Mouse (Mus musculus): ENCODE measurements around the gene Nudt9.
"Not testable (repeated sequence)": the region's sequence is repeated elsewhere in the genome, so short reads cannot be mapped to it uniquely, and the experiment has no call there.

Nudt9 gene

DNA sequence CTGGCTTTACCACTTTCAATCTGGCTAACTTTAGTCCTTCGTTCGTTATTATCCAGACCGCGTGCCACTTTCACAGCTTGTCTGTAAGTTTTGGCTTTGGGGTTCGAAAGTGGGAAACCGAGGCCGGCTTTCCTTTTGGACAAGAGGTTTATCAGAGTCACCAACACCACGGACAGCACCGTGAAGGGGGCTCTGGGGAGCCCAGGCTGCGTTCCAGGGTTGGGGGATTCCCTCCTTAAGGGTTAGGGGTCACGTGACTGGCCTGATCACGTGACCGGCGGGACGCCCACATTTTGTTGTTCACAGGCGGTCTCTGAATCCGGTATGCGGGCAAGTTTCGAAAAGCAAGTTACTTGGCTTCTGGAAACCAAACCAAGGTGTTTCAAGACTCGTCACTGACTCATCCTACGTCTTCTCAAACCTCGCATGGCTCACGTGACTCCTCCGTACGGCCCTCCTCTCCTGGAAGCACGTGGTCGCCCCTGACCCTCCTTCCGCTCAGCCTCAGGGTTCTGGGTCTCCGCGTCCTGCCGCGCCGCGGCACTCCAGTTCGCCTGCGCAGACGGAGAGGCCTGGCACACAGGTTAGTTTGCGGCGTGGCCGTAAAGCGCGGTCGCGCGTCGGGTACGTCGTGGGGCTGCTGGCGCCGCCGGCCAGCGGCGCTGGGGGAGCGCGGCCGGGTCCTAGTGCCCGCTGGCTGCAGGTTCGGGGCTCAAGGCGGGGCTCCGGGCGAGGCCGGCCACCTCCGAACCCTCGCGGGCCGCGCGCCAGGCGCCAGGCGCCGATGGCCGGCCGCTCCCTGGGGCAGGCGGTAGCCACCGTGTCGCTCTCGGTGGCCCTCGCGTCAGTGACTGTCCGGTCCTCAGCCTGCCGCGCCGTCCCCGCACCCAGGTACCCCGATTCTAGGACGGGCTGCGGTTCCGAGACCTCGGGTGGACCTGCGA, at the start of gene Nudt9:
Gene Nudt9, plus strand, starts transcription at position 51 of the 944 bp plus-strand sequence.
- CTCF ChIA-PET = interaction anchor here (1.1 kb wide), 1 partner anchor 7 kb away, joined by 4 read pairs; no protein-coding TSS in a partner anchor

DNA sequence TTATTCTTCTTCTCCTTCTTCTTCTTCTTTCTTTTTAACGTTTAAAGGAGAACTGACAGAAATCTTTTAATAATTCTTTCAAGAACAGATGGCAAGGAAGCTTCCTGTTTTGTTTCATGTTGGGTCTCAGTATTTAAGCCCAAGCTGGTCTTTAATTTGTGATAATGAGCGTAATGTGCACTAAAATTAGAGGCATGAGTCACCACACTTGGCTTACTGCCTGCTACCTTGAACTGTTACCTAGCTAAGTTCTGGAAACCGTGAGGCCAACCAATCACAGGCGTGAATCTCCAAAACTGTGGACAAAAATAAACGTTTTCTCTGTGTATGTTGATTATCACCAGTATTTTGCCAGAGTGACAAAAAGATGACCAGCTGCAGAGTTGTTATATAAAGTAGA, 47.4 kb upstream of the Nudt9 start:
- CTCF ChIA-PET = interaction anchor here (0.7 to 2.5 kb wide), 4 partner anchors 15 to 129 kb away, joined by 3 to 19 read pairs (median 4); no protein-coding TSS in a partner anchor

DNA sequence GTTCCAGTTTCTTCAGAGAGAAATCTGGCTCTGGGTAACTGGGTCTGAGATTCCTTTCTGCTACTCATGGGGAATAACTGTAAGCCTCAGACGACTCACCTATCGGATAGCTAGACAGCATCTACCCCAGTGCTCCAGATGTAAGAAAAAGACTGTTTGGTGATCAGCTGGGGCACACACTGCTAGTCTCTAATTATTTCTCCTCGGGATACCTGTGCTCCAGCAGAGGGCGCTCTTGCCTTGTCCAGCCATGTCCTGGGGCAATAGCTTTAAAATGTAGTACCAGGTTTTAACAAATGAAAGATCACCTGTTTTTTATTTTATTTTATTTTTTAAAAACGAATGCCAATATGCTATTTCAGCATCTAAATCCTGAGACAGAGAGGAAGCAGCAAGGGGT, 46.4 kb upstream of the Nudt9 start:
- CTCF ChIA-PET = interaction anchor here (0.5 to 2.5 kb wide), 8 partner anchors 14 to 1496 kb away, joined by 3 to 19 read pairs (median 4); partner anchors contain the start of gene Hsd17b11

DNA sequence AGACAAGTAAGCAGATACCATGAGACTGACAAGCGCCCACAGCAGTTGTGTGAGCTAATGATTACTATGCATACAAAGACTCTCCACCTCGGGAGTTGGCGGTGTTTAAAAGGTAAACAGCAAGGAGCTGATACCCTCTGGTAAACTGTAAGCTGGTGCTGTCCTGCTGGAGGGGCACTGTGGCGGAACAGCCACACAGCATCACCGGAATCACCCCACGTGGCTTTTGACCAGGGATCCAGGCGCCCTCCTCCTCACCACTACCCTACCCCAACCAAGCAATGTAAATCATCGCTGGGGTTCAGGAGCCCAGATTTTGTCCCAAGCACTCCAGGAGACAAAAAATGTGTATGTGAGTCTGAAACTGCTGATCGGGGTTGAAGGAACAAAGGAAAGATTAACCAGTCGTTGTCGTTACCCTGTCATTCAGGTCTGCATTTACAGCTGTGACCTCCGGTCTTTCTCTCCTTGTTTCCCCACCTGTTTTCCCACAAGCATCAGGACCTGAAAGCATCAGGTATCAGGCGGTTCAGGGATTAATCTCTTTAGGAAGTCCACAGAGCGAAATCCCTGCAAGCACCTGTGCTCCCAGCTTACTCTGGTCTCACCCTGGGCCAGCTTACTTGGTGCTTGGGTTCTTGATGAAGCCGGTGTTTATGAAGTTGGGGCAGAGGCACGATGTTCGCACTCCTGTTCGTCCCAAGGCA, 43.4 kb upstream of the Nudt9 start:
- CTCF ChIA-PET = interaction anchor here (0.7 kb wide), 1 partner anchor 270 kb away, joined by 3 read pairs; no protein-coding TSS in a partner anchor

DNA sequence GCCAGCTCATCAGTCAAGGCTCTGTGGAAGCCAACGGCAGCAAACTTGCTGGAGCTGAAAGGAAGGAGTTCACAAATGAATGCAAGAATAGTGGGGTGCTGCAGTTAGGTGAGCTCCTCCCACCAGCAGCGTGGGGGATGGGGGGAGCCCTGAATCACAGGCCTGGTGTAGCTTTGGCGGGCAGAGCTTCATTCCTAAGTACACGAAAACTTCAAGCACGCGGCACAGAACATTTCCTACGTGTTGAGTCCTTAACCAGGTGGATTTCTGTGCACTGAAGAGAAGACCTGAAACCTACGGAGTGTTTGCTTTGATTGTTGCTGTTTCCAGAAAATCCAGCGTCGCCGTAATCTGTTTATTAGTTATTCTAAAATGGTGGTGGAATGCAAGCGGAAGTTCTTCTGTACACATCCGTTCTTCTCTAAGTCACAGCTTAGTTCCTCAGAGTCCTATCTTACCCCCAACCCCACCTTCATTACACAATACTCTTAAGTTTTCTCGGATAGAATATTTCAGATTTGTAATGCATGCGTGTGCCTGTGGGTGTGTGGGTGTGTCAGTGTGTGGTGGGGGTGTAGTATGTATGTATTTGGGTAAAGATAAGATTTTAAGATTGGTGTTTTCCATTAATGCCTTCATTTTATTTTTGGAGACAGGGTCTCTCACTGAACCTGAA, 42.7 kb upstream of the Nudt9 start:
- CTCF ChIA-PET = interaction anchor here (0.7 to 0.8 kb wide), 2 partner anchors 26 to 271 kb away, joined by 3 to 6 read pairs; no protein-coding TSS in a partner anchor

DNA sequence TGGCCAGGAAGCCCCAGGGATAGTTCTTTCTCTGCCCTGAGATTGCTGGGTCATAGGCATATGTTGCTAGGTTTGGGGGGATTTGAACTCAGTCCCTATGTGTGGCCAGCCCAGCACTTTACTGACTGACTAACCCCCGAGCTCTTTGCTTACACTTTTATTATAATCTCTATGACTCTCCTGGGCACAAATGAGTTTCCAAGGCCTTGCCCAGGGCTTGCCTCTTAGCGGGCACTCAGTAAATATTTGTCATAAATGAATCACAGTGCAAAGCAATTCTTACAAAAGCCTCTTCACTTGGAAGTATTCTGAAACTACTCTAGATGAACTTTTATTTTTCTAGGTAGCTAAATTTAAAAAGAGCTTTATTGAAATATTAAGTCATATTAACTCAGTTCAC, 42.2 kb upstream of the Nudt9 start:
- CTCF ChIA-PET = interaction anchor here (0.8 kb wide), 1 partner anchor 26 kb away, joined by 6 read pairs; no protein-coding TSS in a partner anchor

DNA sequence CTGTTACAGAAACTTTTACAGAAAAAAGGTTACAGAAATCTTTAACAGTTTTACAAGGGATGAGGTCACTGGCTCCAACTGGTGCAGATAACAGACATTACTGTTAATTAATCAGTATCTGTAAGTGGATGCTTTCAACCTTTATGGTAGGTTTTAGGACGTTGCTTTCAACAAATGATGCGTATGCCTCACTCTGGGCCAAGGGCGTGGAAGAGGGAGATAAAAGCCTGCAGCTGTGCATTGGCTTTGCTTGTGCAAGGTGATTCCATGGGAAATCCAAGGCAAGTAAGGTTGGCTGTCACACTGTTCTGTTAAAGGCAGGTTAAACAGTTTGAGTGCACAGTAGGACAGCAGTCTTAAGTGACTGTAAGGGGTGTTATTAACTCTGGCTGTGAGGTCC, 39.3 kb upstream of the Nudt9 start:
- CTCF ChIA-PET = no interaction called here

DNA sequence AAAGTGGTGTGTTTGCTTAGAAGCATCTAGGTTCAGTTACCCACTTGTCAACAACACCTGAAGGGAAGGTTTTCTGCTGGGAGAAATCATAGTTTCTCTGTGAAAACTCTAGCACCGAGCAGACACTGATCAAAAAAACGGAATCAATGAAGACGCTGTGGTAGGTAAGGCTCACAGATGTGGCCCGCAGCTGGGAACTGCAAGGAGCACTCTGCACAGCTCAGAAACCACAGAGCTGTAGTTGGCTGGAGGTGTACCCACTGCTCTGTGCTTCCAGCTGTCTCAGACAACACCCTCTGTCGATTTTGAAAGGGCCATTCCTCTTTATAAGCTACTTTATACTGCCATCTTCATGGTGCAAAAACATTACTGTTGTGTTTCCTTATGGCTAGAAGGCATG, 38.3 kb upstream of the Nudt9 start:
- CTCF ChIA-PET = no interaction called here

DNA sequence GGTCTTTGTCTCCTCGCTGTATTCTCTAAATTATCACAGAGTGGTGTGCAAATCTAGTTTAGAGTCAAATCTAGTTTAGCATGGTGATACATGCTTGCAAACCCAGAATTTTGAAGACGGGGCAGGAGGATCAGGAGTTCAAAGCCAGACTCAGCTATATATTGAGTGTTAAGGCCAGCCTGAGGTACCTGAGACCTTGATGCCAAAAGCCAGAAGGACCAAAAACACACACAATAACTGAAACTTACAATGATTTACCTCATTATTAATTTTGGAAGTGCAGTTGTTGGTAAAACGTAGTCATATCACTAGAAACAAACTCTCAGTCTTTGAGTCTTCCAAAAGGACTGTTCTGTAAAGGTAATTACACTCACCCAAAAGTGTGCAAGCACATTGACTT, 36.7 kb upstream of the Nudt9 start:
- CTCF ChIA-PET = no interaction called here

DNA sequence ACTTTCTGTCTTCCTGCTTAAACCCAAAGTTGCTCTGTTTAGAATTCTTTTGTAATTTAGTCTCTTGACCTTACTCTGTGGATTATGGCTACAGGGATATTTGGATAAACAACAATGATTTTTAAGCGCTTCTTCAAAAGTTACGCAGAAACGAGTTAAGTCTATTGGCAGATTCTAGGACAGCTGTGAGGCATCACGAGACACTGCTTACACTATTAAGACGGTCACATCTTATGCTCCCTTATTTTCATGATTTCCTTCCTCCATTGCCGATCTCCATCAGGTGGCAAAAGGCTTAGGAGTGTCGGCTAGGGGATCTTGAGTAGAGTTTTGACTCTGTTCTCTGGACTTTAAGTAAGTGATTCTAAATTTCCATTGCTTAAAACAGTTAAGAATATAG, 35.8 kb upstream of the Nudt9 start:
- CTCF ChIA-PET = interaction anchor here (0.7 kb wide), 1 partner anchor 64 kb away, joined by 4 read pairs; no protein-coding TSS in a partner anchor

DNA sequence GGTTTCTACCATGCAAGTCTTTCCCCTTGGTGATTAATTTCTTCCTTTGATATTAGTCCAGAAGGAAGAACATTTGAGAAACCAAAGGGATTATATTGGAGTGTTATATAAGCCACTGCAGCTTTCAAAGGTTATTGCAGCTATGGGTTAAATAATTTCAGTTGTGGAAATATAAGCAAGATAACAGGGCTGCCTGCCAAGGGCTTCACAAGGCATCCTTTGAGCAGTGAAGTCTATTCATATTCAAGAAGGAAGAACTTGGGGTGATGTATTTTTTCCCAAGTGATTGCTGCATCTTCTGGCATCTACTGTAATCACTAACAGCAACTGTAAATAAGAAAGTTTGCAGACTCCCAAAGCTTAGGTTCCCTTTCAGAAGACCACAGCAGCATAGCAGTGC, 34.7 kb upstream of the Nudt9 start:
- CTCF ChIA-PET = no interaction called here

DNA sequence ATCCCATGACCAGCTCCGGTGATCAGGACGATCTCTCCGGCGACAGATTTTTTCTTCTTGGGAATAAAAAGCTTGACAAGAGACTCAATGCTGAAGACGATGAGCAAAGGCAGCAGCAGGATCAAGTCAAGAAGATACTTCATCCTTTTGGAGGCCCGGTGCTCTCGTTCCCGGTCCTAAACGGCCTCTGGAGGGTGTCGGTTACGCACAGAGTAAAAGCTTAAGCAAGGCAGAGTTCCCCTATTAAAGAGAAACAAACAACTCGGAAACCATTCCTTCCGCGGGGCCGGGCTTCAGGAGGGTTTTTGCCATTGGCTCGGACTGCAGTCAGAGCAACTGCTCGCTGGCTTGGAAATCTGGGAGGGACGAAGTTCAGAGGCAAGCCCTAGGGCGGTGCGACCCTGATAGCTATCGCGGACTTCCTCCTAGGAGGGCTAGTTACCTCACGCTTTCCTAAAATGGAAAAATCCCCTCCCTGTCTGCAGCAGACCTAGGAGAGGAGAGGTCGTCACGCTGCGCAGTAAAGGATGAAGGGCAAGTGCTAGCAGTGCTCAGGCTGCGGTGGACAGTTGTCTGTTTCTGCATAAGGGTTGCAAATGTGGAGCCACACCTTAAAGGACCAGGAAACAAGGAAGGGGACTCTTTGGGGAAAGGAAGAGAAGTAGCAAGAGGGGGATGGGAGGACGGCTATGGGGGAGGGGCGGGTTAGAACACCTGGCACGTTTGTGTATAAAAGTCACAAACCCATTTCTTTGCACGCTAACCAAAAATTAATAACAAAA, 24.3 kb upstream of the Nudt9 start, which contains the start of gene Hsd17b11:
Gene Hsd17b11, minus strand, starts transcription at position 323 of the 782 bp plus-strand sequence.
- CTCF ChIA-PET = interaction anchor here (0.6 to 0.8 kb wide), 3 partner anchors 22 to 53 kb away, joined by 3 to 7 read pairs (median 3); no protein-coding TSS in a partner anchor

DNA sequence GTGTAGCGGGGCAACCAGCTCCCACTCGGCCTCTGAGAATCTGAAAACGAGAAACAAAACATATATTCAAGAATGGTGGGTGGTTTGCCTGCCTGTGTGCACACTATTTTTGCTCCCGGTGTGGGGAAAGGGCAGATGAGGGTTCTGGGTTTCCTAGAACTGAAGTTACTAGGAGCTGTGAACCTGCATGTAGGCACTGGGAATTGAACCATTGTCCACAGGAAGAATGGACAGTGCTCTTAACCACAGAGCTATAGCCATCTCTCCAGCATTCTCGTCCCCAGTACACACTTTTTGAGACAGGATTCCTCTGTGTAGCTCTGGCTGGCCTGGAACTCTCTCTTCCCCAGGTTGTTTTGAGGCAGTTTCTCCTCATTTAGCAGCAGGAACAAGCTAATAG, 23.5 kb upstream of the Nudt9 start:
- CTCF ChIA-PET = no interaction called here

DNA sequence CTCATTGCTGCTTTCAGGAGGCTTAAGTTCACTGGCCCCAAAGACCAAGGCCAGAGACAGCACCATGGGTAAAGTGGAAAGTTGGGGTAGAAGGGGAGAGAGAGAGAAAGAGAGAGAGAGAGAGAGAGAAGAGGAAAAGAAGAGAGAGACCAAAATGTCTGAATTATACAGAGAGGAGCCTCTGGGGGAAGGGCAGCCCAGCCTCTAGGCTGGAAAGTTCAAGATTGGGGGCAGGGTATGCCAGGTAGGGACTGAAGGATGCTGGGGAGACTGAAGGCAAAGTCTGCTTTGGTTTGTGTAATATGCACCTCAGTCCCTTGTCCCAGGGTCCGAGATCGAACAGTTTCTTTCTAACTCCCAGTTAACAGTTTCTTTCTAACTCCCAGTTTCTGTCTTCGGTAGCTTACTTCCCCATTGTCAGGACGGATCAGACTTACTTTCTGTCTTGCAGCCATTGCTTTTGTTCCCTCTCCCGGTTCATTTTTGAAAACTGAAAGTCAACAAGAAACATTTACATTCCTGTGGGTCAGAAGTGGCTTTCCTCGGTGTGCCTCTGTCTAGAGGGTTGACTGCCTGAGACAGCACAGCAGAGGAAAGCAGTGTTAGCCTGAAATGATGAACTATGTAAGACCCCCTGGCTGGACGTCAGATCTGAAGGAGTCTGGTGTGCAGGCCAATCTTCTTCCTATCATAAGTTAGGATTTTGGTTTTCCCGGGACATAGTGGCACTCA, 22.7 kb upstream of the Nudt9 start:
- CTCF ChIA-PET = no interaction called here

DNA sequence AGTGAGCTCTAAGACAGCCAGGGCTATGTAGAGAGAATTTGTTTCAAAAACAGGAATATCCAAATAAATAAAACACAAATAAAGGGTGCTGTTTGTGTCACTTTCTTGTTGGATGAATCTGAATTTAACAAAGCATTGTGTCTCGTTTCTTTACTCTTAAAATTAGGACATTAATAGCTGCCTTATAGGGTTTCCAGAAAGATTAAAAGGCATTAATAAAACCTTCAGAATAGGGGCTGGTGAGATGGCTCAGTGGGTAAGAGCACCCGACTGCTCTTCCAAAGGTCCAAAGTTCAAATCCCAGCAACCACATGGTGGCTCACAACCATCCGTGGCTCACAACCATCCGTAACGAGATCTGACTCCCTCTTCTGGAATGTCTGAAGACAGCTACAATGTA, 21.9 kb upstream of the Nudt9 start:
- CTCF ChIA-PET = not testable (repeated sequence)

DNA sequence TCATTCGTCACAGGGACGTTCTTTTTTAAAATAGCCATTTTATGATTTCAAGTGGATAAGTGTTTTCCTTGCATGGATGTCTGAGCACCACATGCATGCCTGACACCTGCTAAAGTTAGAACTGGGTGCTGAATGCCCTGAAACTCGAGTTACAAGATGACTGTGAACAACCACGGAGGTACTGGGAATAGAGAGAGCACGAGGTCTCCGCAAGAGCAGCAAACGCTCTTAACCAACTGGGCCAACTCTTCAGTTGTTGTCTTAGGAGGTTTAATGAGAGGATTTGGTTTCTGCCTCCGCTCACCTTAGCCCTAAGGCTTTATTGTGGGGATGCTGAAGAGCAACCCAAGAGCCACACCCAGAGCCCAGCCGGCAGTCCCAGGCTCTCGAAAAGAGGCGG, 21.3 kb upstream of the Nudt9 start:
- CTCF ChIA-PET = no interaction called here

DNA sequence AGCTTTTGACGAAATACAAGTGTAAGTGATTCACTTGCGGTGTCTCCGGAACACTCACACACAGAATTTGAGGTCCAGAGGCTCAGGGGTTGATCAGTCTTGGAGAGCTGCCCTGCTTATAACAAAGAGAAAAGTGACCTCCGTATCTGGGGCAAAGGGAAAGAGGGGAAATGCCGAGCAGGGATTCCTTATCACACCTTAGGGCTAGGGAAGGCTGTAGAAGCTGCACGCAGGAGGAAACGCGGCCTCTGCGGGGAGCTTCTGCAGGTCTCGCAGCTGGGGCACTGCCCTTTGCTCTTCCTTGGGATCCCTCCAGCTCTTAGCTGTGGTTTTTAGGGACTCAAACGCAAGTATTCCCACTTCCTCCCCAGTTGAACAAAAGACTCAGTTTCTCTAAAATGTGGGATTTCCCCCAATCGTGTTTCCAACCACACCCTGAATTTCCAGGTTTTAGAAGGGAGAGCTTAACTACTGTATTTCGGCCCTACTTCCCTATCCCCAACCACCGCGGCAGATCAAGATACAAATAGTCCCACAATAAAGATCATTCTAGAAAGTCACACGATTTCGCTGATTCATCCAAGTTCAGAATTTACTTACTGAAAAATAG, 20.8 kb upstream of the Nudt9 start:
- CTCF ChIA-PET = no interaction called here

DNA sequence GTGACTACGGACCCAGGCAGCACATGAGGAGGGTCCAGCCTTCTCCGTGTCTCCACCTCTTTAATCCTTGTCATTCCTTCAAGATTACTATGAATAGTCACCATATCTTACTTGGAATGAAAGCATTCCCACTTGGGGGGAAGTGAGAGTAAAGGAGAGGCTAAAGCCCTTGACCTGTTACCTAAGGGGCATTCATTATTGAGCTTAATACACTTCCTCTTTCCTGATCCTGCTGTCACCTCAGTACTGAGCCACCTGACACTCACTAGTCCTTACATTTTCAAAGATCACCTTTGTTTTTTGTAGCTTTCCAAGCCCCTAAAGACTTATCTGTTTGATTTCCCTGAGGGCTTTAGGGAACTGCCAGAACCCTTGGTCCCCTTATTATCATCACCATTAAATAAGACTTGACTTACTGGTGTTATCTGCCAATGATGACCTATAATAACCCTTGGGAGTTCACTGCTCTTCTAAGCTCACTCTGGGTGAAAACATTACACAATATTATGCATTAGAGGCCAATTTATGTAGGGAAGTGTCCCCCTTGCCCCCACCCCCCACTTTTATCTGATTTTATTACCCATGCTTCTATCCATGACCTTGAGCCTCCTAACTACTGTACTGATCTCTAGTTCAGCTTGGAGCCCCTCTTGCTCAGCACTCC, 13.5 kb upstream of the Nudt9 start:
- CTCF ChIA-PET = no interaction called here

DNA sequence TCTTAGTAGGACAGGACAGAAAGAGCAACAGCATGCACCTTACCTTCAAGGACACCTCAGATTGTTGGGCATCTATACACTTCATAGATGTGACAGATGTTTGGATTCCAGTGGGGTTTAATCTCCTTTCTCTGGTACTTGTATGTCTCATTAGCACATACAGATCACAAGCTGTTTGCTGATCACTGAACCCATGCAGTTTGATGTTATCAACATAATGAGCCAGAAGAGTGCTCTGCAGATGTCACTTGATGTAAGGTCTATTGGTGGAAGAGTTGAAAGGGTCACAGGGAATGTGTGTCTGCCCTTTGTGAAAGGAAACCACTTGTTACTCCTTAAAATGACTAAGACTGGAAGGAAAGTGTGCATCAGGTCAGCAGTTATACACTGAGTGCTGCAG, 11.0 kb upstream of the Nudt9 start:
- CTCF ChIA-PET = no interaction called here

Measured in spleen, embryonic (tissue).